Mouse (Mus musculus): Measurements from ENCODE around the gene Purb.
"Not testable (repeated sequence)": the region's sequence is repeated elsewhere in the genome, so short reads cannot be mapped to it uniquely, and the experiment has no call there.

GRCm38 (mm10) chr11:6448155-6448554 is 27.6 kb downstream of the Purb start:
- TF ChIP-seq CTCF (IDR thresholded peaks at IDR 0.05; ENCODE audit: extremely low read depth, insufficient read length, insufficient replicate concordance, low read depth, low read length); POLR2A (IDR thresholded peaks at IDR 0.05; ENCODE audit: low read depth, low read length): not testable (repeated sequence)
